Mouse (Mus musculus) kidney, postnatal 14 days (tissue): ENCODE measurements around the gene BC051665.

Experiments
- DNase-seq: peaks from one replicate; pipeline ENCODE4 v3.0.0; 2022; ENCODE audit warnings: mixed read lengths

The BC051665 gene

DNA sequence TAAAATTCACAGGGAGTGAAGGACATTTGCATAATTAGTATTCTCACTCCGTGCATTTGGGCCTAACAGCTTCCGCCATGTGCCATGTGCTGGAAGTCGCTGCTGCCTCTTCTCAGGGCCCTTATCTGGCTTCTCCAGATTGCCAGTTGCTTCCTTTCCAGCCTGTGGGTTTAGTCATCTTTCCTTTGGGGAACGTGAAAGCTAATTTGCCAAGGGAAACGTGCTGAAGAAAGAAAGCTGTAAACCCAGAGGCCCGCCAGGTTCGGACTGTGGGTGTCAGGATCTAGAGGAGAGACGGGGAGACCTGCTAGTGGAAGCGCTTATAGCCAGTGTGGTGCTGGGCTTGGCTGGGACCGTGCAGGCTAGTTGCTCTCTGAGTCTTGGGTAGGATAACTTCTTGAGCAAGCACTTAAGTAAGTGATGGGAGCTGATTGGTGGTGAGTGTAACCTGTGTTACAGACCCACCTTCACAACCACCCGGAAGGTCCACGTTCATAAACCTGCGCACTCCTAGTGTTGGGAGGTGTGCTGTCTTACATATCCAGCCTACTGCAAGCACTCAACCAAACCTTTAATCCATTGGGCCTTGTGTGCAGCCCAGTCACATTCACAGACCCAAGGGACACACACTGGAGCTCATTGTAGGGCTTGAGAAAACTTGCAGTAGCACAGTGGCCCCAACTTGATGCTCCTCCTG, 42.6 kb downstream of the BC051665 start:
- no peak for DNase-seq

DNA sequence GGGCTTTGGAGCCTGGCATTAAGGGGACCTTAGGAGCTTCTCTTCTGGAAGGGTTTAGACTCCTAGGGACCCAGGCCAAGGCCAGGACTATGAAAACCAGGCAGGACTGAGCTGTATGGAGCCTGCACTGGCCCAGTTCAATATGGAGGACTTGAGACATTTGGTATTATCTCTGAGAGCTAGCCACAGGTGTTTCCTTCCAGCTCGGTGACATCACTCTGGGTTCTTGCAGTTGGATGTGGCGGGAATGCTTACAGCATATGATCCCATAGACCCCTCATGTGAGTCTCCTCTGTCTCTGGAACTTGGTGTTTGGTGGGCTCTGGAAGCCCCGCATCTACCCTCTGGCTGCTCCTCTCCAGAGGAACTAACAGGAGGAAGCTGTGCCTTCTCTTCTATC, 43.6 kb downstream of the BC051665 start:
- DNase-seq = no peak

- no peak for DNase-seq
These were observed 45.9 kb downstream of the BC051665 start for GRCm38 (mm10) chr13:60740248-60740647.

DNA sequence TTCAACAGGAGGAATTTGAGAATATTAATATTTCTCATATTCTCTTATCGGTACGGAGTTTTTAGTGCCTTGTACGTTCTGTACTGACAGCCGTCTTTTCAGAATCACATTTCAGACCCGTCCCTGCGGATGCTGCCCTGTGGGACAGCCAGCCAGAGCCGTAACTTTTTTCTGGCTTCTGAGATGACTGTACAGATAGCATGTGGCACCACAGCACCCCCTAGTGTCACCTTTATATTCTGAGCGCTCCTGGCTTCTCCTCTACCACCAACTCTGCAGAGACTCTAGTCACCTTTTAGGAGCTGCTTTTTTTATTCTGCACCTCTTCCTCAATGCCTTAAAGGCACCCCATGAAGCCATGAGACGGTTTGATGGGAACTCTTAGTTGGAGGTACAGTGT, 47.7 kb downstream of the BC051665 start:
- peak; percentile 87 for DNase-seq

DNA sequence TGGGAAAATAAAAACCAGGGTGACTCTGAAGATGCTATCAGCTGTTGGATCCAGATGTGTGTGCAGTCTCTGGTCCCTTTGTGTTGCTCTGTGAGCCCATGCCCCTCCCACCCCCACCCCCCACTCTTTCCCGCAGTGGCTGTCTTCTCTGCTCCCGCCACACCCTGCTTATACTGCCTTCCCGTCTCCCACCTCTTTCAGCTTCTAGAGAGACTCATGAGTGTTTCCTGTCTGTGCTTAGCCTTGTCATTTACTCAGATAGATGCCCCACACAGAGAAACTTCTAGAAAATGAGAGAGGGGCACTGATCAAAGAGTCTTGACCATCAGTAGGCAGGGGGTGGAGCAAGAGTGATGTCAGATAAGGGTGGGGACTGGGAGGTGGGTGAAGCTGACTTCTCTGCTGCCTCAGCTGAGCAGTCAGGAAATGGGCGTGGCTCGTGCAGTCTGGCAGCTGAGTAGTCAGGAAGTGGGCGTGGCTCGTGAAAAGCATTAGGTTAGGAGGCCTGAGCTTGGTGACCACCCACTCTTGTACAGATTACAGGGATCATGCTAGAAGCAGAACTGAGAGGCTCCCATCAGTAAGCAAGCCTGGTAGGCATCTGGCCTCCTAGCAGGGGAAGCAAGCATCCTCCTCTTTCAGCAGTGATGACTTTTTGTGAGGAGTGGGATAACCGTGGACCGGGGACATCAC, 48.4 kb downstream of the BC051665 start:
- peak; percentile 94 for DNase-seq

DNA sequence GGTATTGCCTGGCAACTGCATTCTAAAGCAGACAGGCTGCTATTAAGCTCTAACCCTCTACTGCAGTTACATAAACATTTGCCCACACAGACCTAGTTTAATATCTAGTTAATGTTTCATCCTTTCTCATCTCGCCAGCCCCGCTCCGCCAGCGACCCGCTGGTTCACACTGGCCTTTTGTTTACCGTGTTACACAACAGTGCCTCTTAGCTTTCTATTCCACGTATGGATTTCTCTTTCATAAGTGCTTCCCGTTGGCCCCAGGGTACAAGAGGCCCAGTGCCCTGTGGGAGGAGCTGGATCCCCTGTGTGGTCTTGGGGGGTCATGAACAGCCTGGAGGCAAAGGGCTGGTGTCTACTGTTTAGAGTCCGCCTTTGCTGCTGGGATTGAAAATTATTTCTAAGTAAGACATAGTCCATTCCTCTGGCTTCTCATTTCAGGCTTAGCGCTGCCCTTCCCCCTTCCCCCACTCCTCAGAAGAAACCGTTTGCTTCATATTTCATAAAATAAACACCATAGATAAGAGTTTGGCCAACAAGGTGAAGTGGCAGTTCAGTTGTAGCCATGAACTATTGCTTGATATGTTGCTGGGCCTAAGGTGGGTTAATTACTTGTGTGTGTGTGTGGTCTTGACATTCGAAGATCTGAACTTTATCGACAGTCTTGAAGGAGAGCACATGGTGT, 49.6 kb downstream of the BC051665 start:
- DNase-seq = peak; percentile 88

DNA sequence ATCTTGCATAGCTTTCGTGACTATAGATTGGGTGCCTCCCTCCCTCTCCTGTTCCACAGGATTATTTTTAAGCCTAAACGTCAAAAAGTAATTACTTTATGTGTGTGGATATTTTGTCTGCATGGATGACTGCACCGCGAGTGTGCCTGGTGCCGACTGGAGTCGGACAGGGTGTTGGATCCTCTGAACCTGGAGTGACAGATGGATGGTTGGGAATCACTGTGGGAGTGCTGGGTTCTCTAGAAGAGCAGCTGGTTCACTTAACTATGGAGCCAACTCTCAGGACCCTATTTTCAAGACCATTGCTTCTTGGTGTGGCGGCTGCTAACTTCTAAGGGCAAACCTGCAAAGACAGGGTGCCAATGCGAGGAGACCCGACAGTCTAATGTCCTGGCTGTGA, 50.9 kb downstream of the BC051665 start:
- DNase-seq = no peak
